Mouse (Mus musculus): ENCODE data around the gene Myo19.

The Myo19 gene

GRCm38 (mm10) chr11:84886236-84886635 is 6.3 kb downstream of the Myo19 start:
- no peak for DNase-seq (ENCODE audit: extremely low spot score, low read depth, low spot score)

- DNase-seq (ENCODE audit: extremely low spot score, low read depth, low spot score): no peak
These were observed 7.0 kb downstream of the Myo19 start for GRCm38 (mm10) chr11:84886767-84887511.

- DNase-seq (ENCODE audit: extremely low spot score, low read depth, low spot score): no peak
These were observed 8.1 kb downstream of the Myo19 start for GRCm38 (mm10) chr11:84888025-84888424.

GRCm38 (mm10) chr11:84889492-84889891 is 9.5 kb downstream of the Myo19 start:
- no peak for DNase-seq (ENCODE audit: extremely low spot score, low read depth, low spot score)

GRCm38 (mm10) chr11:84891705-84892104 is 11.8 kb downstream of the Myo19 start:
- DNase-seq (ENCODE audit: extremely low spot score, low read depth, low spot score): no peak

- DNase-seq (ENCODE audit: extremely low spot score, low read depth, low spot score): no peak
These were observed 13.2 kb downstream of the Myo19 start for GRCm38 (mm10) chr11:84893113-84893512.

GRCm38 (mm10) chr11:84904597-84905144 is 24.7 kb downstream of the Myo19 start:
- DNase-seq (ENCODE audit: extremely low spot score, low read depth, low spot score): no peak

- DNase-seq (ENCODE audit: extremely low spot score, low read depth, low spot score): no peak
These were observed 27.1 kb downstream of the Myo19 start for GRCm38 (mm10) chr11:84907081-84907480.

GRCm38 (mm10) chr11:84908480-84908879 is 28.5 kb downstream of the Myo19 start:
- DNase-seq (ENCODE audit: extremely low spot score, low read depth, low spot score): no peak

- DNase-seq (ENCODE audit: extremely low spot score, low read depth, low spot score): no peak
These were observed 30.5 kb downstream of the Myo19 start for GRCm38 (mm10) chr11:84910411-84910810.

GRCm38 (mm10) chr11:84914673-84915072 is 34.7 kb downstream of the Myo19 start:
- no peak for DNase-seq (ENCODE audit: extremely low spot score, low read depth, low spot score)

- peak; percentile 81 for DNase-seq (ENCODE audit: extremely low spot score, low read depth, low spot score)
These were observed 36.2 kb downstream of the Myo19 start, which contains the start of gene Znhit3 for GRCm38 (mm10) chr11:84916053-84916702. Gene Znhit3, minus strand, starts transcription at chr11:84916366.

GRCm38 (mm10) chr11:84916703-84917300 is 36.9 kb downstream of the Myo19 start:
- no peak for DNase-seq (ENCODE audit: extremely low spot score, low read depth, low spot score)

- DNase-seq (ENCODE audit: extremely low spot score, low read depth, low spot score): peak; percentile 62
These were observed 38.5 kb downstream of the Myo19 start for GRCm38 (mm10) chr11:84918425-84918824.

- DNase-seq (ENCODE audit: extremely low spot score, low read depth, low spot score): no peak
These were observed 39.3 kb downstream of the Myo19 start for GRCm38 (mm10) chr11:84919276-84919675.

- DNase-seq (ENCODE audit: extremely low spot score, low read depth, low spot score): no peak
These were observed 40.0 kb downstream of the Myo19 start for GRCm38 (mm10) chr11:84919951-84920350.

GRCm38 (mm10) chr11:84920981-84921380 is 41.0 kb downstream of the Myo19 start:
- no peak for DNase-seq (ENCODE audit: extremely low spot score, low read depth, low spot score)

GRCm38 (mm10) chr11:84932261-84932660 is 52.3 kb downstream of the Myo19 start:
- DNase-seq (ENCODE audit: extremely low spot score, low read depth, low spot score): no peak

GRCm38 (mm10) chr11:84939508-84940053 is 59.6 kb downstream of the Myo19 start:
- no peak for DNase-seq (ENCODE audit: extremely low spot score, low read depth, low spot score)

GRCm38 (mm10) chr11:84940140-84940539 is 60.2 kb downstream of the Myo19 start:
- DNase-seq (ENCODE audit: extremely low spot score, low read depth, low spot score): no peak

- peak; percentile 54 for DNase-seq (ENCODE audit: extremely low spot score, low read depth, low spot score)
These were observed 64.0 kb downstream of the Myo19 start for GRCm38 (mm10) chr11:84943948-84944347.
